Mouse (Mus musculus) mesoderm, embryonic 11.5 days (tissue): ENCODE results near the gene Phkg1.

Source experiments
- DNase-seq: peaks from one replicate; pipeline ENCODE4 v3.0.0-alpha.2; 2012; ENCODE audit warnings: low read depth, low spot score

Phkg1 gene

DNA sequence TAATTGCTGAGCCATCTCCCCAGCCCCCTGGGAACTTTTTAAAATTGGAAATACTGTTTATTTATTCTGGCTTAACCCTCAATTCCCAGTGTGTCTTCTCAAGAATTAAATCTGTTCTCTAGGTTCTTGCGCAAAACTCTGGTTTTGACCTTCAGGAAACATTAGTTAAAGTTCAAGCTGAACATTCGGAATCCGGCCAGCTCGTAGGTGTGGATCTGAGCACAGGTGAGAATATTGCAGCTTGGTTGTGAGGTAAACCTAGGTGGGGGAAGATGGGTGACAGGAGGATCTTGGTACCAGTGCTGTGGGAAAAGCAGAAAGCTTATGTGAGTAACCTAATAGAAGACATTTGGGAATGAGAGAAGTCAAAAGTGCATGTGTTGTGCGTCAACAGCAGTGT, 53.5 kb downstream of the Phkg1 start:
- no peak for DNase-seq
